Mouse (Mus musculus) neutrophil, adult 65 days (primary cell): Measurements from ENCODE around the gene Shld2. TPM values are rescaled to one million over a fixed set of nuclear protein-coding genes. Genes with fewer than 3 reads are reported as not detected.

ENCODE experiments used
- total RNA-seq: library from RNA; stranded (reverse); gene quantifications from 2 replicates; pipeline ENCODE4 v1.2.4, GENCODE M21; 2023

The Shld2 gene
- total RNA-seq: 9.7 and 14.5 TPM in 2 replicates

GRCm38 (mm10) chr14:34310234-34310965 is at the start of gene Shld2, which contains the start of gene Glud1:
Shld2 (minus strand) TSS chr14:34310493.
Glud1 (plus strand) TSS chr14:34310727.

DNA sequence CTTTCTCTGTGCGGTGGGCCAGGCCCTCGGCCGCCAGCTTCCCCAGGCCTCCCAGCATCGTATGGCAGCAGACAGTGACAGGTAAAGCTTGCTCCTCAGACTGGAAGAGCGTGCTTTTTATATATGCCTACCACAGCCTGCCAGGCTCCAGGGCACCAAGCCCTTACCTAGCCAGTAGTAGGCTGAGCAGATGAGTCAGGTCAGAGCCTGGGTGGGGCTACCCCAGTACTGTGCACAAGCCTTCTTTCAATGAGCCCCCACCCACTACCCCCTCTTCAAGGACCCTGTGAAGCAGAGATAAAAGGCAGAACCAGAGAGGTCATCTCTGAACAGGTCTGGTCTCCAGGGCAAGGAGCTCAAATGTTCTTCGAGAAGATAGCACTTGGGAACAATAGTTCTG is 45.0 kb upstream of the Shld2 start, which contains the start of gene Fam25c:
Fam25c (minus strand) TSS at position 133 of the 400 bp plus-strand sequence.

GRCm38 (mm10) chr14:34219295-34219694 is 91.0 kb downstream of the Shld2 start, which contains the start of gene Syt15:
Syt15 (plus strand) TSS chr14:34219595.

DNA sequence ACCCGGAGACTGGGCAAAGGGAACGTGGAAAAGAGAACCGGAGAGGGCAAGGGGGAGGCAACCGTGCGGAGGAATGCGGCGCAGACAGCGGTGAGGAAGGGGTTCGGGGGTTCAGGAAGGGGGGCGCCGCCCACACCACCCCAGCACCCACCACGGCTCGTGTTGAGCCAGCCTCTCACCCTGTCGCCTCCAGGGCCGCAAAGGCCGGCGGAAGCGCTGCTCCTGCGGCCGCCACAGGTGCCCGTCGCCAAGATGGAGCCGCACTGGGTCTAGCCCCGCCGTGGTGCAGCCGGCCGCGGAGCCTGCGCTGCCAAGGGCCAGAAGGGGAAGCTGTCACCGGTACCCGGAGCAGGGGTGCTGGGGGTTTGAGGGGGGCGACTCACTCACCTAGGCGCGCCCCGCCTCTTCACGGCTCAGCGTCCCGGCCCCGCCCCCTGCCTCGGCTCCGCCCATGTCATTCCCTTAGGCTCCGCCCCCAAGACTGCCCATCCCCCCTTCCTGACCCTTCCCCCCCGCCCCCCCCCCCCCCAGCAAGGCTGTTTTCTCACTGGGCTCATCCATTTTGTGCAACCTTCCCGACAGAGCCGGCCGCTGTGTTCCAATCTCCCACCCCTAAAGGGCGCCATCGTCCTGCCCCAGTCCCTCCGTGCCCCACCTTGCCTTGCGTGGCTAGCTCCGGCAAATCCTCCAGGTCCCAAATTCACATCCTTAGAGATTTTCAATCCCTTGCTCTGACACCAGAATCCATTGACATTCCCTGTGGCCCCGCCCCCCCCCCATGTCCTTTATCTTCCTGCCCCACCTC is 108.9 kb downstream of the Shld2 start, which contains the start of gene Gprin2:
Gprin2 (minus strand) TSS at position 423 of the 805 bp plus-strand sequence.

Other genes starting within 250 kb of the Shld2 start
- gene Anxa8, start 224.5 kb downstream of the Shld2 start, total RNA-seq: not detected in 2 replicates
- gene A630023A22Rik, start 207.7 kb downstream of the Shld2 start, total RNA-seq: not detected in 2 replicates
- not detected in 2 replicates for gene Npy4r, start 158.0 kb downstream of the Shld2 start, total RNA-seq
- not detected in 2 replicates for gene Gprin2, start 108.8 kb downstream of the Shld2 start, total RNA-seq
- not detected in 2 replicates for gene Syt15, start 90.9 kb downstream of the Shld2 start, total RNA-seq
- gene Glud1, start 234 bp upstream of the Shld2 start, total RNA-seq: 204 and 220 TPM in 2 replicates
- not detected in 2 replicates for gene Fam25c, start 44.9 kb upstream of the Shld2 start, total RNA-seq
- gene Sncg, start 64.3 kb upstream of the Shld2 start, total RNA-seq: not detected in 2 replicates
- gene Mmrn2, start 65.0 kb upstream of the Shld2 start, total RNA-seq: 0.41 TPM in 1 of 2 replicates, not detected in the other
- gene Bmpr1a, start 192.8 kb upstream of the Shld2 start, total RNA-seq: 16.4 and 21.8 TPM in 2 replicates
- not detected in 2 replicates for gene 9230112D13Rik, start 212.3 kb upstream of the Shld2 start, total RNA-seq